Mouse (Mus musculus) bone marrow macrophage, adult 2 months (primary cell): ENCODE results near the gene Fgfr2. TPM values are rescaled to one million over a fixed set of nuclear protein-coding genes. Genes with fewer than 3 reads are reported as not detected.

Experiments
- H3K27ac ChIP-seq: 2 replicates; pipeline ENCODE4 v1.5.1; 2012; ENCODE audit warnings: low read depth, low read length; ENCODE audit not compliant: insufficient read depth
- H3K4me1 ChIP-seq: 2 replicates; pipeline ENCODE4 v1.6.1; 2012; ENCODE audit warnings: low read length; ENCODE audit not compliant: control insufficient read depth, insufficient read depth
- H3K4me3 ChIP-seq: 2 replicates; pipeline ENCODE4 v1.5.1; 2012; ENCODE audit warnings: mild to moderate bottlenecking, low read length, moderate library complexity; ENCODE audit not compliant: insufficient read depth
- CTCF ChIP-seq: IDR thresholded peaks from 2 replicates; pipeline ENCODE4 v1.5.1; 2012; ENCODE audit warnings: low read depth, mild to moderate bottlenecking, low read length, moderate library complexity
- POLR2A ChIP-seq: IDR thresholded peaks from 2 replicates; pipeline ENCODE4 v1.6.1; 2012; ENCODE audit warnings: mild to moderate bottlenecking, low read depth, low read length, borderline replicate concordance
- polyA plus RNA-seq: library from polyadenylated mRNA; stranded (reverse); fragments of >200 nt; gene quantifications from 2 replicates; pipeline ENCODE4 v1.2.4, GENCODE M21; 2012; ENCODE audit not compliant: missing spikeins, insufficient read depth, insufficient read length

Gene Fgfr2
- polyA plus RNA-seq, 1 experiment, result 0.27 TPM

- no peak overlapping the region for H3K27ac ChIP-seq
- peaks cover 30% of the 10 kb centered on the region for H3K4me1 ChIP-seq
These were observed 421.1 kb downstream of the Fgfr2 start for GRCm38 (mm10) chr7:132702024-132702423.

GRCm38 (mm10) chr7:132701412-132701811 is 421.7 kb downstream of the Fgfr2 start:
- H3K4me1 ChIP-seq, result peaks cover 29% of the 10 kb centered on the region
- TF ChIP-seq CTCF (no peak), POLR2A (no peak)
- H3K4me3 ChIP-seq, result no peak overlapping the region
- no peak overlapping the region for H3K27ac ChIP-seq

More at GRCm38 (mm10) chr7:132702024-132702423, 421.1 kb downstream of the Fgfr2 start:
- no peak overlapping the region for H3K4me3 ChIP-seq
- TF ChIP-seq POLR2A, result no peak
- TF ChIP-seq CTCF, result no peak

- H3K27ac ChIP-seq, result peak overlapping the region; percentile 39; the same call in 1 of the 2 replicates
These were observed 423.0 kb downstream of the Fgfr2 start for GRCm38 (mm10) chr7:132700107-132700506.

GRCm38 (mm10) chr7:132699639-132700038 is 423.5 kb downstream of the Fgfr2 start:
- TF ChIP-seq POLR2A, result no peak
- no peak for TF ChIP-seq CTCF
- Histone ChIP-seq H3K4me1 (peaks cover 27% of the 10 kb centered on the region), H3K27ac (peak overlapping the region; percentile 39), H3K4me3 (no peak overlapping the region)

More at GRCm38 (mm10) chr7:132700107-132700506, 423.0 kb downstream of the Fgfr2 start:
- TF ChIP-seq CTCF (no peak), POLR2A (no peak)
- peaks cover 29% of the 10 kb centered on the region for H3K4me1 ChIP-seq
- no peak overlapping the region for H3K4me3 ChIP-seq

GRCm38 (mm10) chr7:132699165-132699564 is 424.0 kb downstream of the Fgfr2 start:
- H3K27ac ChIP-seq, result no peak overlapping the region
- TF ChIP-seq POLR2A, result no peak
- no peak; the same call in 1 of the 2 replicates for TF ChIP-seq CTCF
- H3K4me1 ChIP-seq, result peaks cover 22% of the 10 kb centered on the region
- H3K4me3 ChIP-seq, result no peak overlapping the region

- H3K27ac ChIP-seq, result no peak overlapping the region
- H3K4me1 ChIP-seq, result peaks cover 18% of the 10 kb centered on the region
- TF ChIP-seq CTCF (no peak), POLR2A (no peak)
- no peak overlapping the region for H3K4me3 ChIP-seq
These were observed 424.4 kb downstream of the Fgfr2 start for GRCm38 (mm10) chr7:132698737-132699136.

- Histone ChIP-seq H3K4me3 (no peak overlapping the region), H3K4me1 (peaks cover 16% of the 10 kb centered on the region), H3K27ac (no peak overlapping the region)
- no peak for TF ChIP-seq POLR2A
These were observed 425.8 kb downstream of the Fgfr2 start for GRCm38 (mm10) chr7:132697258-132697796.

- TF ChIP-seq POLR2A (no peak), CTCF (no peak)
- Histone ChIP-seq H3K4me1 (peaks cover 38% of the 10 kb centered on the region), H3K27ac (no peak overlapping the region), H3K4me3 (no peak overlapping the region)
These were observed 429.6 kb downstream of the Fgfr2 start for GRCm38 (mm10) chr7:132693561-132693960.

- TF ChIP-seq POLR2A (no peak), CTCF (no peak)
- Histone ChIP-seq H3K4me1 (peaks cover 47% of the 10 kb centered on the region), H3K4me3 (no peak overlapping the region), H3K27ac (no peak overlapping the region)
These were observed 430.4 kb downstream of the Fgfr2 start for GRCm38 (mm10) chr7:132692719-132693118.

- Histone ChIP-seq H3K4me3 (no peak overlapping the region), H3K27ac (peak overlapping the region; percentile 79), H3K4me1 (peaks cover 62% of the 10 kb centered on the region)
- no peak for TF ChIP-seq POLR2A
- TF ChIP-seq CTCF, result no peak
These were observed 432.3 kb downstream of the Fgfr2 start for GRCm38 (mm10) chr7:132690716-132691472.
